Mouse (Mus musculus) CD4-positive helper T cell, adult 2 months (primary cell): ENCODE results near the gene Pheta1.
A peak's percentile ranks its signal among the peaks of the same experiment; 100 is the strongest.

ENCODE experiments used
- DNase-seq: peaks from one replicate; pipeline ENCODE4 v3.0.0-alpha.2; 2012; ENCODE audit warnings: low read depth, missing footprints, low spot score

The Pheta1 gene

DNA sequence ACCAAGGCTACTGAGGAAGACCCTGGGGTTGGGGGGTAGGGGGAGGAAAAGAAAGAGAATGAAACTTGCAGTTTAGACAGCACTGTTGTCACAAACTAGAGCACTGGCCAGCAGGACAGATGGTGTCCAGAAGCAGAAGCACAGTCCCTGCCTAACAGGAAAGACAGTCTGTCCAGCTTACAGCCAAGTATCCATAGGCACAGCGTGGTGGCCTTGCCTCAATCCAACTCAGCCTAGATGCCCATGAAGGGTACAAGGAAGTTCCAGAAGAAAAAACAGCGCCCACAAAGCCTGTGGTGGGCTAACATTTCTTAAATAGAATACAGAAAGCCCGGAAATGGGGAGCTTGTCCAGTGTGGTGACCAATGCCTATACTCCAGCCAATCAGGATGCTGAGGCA lies 23.2 kb upstream of the Pheta1 start:
- DNase-seq: no peak

DNA sequence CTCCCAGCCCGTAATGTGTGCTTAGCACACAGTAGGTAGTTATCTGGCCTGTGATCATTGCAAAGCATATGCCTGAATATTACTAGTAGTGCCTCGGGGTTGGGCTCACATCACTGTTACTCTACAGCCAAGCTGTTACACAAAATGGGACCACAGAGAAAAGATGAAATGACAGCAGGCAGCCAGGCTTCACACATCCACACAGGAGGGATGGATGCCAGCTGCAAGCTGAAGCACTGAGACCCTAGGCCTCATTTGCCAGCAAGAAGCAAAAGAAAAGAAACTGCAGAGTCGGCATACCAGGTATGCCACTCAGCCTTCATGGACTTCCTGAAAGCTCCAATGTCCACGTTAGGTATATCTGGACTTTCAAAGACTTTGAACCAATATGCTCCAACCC lies 20.9 kb upstream of the Pheta1 start:
- no peak for DNase-seq

DNA sequence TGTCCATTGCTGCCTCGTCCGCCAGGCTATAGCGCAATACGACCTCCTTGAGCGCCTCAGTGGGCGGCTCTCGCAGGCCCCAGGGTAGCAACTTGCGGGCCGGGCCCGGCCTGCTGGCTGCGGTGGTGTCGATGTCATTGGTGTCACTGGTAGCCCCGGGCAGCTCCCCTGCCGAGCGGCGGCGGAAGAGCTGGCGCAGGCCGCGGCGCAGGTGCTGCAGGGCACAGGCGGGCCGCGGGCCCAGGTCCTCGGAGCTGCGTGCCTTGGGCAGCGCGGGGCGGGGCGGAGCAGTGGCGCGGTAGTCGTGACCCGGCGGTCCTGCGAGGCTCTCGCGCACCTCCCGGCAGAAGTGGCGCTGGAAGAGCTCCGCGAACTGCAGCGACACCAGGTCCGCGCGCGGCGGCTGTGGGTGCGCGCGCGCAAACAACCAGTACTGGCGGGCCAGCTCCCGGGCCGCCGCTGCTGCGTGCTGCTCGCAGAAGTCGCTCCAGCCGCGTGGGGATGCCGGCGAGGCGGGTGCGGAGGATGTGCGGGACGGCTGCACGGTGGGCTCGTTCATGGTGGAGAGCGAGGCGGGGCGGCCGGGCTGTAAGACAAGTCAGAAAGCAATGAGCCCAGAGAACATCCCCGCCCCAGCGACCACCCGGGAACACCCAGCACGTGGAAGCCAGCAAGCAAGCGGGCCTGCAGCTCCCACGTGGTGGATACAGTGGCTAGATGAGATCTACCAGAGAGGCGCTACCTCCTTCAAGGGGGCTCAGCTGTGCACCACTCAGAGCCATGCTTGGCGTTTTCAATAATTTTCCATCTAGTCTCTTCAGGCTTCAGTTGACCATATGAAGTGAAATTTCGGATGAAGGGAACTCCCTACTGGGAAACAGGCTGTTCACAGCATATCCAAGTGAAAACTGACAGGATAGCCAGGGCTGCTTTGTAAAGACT lies 20.0 kb upstream of the Pheta1 start:
- no peak for DNase-seq

DNA sequence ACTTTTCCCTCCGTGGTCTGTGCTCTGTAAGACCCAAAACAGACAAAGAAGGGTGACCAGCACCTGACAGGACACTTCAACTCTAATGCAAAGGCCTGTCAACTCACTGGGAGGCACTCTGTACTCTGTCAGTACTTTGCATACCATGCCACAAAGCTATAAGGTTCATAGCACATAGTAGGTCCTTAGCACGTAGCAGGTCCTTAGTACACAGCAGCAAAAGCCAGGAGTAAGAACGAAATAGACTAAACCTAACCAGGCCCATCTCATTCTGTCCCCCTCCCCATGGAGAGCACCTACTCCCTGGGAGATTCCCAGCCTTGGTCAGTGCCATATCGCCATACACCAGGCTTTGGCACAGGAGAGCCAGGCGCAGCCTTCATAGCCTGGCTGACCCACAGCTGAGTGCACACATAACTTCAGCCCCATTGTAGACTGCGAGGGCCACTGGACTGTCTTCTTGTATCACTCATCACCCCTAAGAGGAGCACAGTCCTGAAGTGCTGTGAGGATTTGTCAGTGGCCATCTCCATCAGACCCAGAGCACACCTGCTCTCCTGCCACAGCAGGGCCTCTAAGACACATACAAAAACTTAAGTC lies 17.7 kb upstream of the Pheta1 start:
- no peak for DNase-seq

DNA sequence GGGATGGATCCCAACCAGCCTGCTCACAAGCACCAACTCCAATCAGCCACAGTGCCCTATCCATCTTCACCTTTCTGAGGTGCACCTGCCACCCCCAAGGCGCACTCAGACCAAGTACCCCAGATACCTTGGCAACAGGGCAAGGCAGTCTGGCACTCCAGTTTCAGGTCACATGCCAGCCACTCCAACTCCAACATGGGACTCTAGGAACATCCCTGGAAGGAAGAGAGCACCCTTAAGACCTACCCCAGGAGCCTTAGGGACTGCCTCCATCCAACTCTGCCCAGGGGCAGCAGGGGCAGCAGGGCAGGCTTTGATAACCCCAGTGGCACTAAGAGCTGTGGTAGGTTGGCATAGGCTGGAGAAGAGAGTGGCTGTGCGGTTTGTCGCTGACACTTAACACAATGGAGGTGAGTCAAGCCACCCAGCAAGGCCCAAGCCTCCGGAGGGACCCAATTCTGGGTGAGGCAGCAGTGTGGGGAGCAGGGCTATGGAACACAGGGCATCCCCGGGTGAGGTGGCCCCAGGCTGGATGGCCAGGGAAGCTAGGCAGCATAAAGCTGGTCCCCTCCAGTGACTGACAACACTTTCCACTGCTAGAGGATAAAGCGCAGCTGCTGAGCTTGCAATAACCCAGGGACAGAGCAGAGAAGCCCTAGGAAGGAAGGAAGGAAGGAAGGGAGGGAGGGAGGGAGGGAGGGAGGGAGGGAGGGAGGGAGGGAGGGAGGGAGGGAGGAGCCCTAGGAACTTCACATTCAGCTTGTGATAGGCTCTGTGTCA lies 16.2 kb upstream of the Pheta1 start:
- DNase-seq: no peak

DNA sequence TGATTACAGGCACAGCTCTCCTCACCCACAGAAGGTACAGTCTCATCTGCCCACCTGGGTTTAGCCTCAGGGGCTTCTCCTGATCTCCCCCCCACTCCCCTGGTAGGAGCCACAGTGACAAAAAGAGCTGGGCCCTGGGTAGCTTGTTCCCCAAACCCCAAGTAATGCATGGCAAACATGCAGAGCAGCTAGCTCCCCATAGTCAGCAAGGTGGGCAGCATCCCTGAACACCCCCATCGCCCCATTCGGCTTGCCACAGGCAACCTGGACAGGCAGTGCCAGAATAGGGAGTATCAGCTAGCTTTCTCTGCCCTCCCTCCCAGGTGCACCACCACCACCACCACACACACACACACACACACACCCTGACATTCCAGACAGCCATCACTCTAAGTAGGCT lies 15.6 kb upstream of the Pheta1 start:
- no peak for DNase-seq

DNA sequence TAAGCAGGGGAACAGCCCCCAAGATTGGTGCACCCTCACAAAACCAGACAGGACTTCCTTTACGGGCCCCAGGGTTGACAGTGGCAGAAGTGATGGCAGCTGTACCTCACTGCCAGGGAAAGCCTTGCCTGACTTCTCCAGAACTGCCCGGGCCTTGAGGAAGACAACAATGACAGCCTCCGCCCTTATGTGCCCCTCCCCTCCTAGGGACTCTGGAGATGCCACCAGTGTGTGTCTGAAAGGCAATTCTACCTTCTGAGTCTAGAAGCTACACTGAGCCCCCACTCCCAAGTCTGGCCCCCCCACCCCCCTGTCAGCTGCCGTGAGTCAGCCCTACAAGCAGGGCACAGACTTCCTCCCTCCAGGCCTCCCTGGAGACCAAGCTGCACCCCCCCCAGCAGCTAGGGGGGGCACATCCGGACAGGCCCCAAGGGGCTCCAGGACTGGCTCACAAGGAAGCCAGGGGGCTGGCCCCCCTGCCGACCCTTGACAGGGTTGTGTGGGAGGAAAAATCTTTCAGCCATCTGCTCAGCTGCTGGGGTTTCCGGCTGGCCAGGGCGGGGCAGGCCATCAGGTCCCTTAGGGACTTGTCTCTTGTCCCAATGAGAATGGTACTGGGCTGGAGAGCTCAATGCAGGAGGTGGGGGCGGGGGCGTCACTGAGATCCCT lies 15.1 kb upstream of the Pheta1 start:
- DNase-seq: peak; percentile 55

DNA sequence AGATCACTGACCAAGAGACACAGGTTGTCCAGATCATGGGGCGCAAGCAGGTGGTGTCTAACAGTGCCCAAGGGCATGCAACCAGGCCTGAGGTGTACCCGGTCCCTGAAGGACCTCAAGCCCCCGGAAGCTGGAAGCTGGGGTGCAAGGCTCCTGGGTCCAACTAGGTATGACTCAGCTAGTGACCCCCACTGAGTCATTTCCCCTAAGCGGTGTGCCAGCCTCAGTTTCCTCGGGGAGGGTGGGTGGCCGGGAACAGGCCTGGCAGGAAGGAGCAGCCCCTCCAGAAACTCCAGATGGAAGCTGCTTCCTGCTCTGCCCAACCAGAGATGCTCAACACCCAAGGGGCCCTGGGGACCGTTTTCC lies 14.6 kb upstream of the Pheta1 start:
- no peak for DNase-seq

DNA sequence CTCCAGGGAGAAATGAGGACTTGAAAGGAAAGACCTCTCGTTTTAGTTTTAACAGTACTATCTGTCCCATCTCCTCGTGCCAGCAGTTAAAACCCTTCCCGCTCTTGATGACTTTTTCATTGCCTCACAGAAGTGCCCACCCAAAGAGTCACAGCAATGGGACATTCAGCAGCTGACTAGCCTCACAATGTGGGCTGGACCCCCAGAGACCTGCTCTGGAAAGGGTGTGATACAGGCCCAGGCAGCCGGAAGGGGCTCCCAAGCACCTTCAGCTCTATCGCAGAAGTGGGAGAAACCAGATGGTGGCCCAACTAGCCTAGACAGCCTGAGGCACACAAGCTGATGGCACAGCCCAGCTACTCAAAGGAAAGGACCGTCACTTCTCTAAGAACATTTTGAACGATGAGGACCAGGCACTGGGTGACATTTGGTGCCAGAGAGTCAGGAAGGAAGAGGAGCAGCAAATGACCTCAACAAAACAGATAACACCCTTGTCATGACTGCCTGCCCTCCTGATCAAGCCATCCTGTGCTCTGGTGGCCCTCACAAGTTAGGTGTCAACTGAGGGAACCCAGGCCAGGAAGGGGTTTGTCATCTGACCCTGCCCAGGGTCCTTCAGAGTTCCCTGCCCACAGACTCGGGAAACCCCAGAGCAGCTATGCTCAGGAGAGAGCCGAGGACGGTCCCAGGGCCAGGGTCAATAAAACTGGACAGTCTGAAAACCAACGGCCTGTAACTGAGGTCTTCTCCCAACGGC lies 13.6 kb upstream of the Pheta1 start:
- no peak for DNase-seq

DNA sequence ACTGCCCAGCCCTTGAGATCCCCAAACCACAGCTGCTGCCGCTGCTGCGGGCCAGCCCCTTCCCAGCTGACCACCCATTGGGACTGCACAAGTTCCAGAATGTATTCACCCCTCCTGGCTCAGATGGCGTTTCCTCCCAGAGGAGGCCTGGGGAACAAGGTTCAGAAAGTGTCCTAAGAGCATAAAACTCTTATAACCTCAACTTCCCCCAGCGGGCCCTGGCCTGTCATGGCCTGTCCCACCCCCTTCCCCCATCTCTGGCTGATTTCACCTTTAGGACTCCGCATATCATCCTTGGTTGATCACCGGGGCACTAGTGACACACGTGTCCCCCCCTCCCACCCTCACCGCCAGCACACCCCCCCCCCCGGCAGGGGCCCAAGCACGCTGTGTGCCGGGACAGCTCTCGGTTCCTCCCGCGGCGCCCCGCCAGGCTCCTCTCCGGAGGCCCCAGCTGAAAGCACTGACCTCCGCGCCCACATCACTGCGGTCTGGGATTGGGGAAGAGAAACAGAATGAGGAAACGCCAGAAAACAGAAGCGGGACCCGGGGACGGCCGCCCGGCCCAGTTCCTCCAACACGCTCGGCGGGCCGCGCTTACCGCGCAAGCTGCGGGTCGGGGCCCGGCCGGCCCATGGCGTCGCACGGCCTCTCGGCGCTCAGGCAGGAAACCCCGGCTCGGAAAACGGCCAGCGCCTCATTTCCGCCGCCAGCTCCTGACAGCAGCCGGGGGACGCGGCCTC lies 12.7 kb upstream of the Pheta1 start:
- DNase-seq: no peak

DNA sequence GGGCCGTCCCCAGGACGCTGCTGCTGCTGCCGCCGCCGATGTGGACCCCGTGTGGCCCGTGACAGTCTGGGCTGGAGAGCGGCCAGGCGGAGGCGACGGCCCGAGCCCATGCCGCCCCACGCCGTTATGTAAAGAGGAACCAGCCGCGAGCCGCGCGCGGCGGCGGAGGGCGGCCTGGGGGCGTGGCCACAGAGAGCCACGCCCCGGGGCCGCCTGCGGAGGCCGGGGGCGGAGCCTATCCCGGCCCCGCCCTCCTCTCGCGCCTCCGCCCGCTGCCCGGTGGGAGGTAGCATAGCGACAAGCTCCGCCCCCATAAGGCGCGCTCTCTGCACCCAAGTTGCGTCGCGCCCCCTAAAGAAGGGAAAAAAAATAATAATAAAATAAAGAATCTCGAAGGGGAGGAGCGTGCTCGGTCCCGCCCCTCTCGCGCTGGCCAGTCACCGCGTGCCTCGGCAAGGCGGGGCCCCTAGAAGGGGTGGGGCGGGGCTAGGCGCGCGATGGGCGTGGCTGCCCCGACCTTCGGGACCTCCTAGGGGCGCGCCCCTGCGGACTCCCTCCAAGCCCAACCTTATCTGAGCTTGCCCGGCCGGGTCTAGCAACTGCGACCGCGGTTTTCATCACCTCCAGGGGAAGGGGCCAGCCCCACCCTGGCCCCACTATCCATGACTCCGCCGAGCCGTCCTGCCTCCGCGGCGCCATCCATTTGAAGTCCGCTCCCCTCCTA lies 11.9 kb upstream of the Pheta1 start:
- DNase-seq: peak; percentile 97

DNA sequence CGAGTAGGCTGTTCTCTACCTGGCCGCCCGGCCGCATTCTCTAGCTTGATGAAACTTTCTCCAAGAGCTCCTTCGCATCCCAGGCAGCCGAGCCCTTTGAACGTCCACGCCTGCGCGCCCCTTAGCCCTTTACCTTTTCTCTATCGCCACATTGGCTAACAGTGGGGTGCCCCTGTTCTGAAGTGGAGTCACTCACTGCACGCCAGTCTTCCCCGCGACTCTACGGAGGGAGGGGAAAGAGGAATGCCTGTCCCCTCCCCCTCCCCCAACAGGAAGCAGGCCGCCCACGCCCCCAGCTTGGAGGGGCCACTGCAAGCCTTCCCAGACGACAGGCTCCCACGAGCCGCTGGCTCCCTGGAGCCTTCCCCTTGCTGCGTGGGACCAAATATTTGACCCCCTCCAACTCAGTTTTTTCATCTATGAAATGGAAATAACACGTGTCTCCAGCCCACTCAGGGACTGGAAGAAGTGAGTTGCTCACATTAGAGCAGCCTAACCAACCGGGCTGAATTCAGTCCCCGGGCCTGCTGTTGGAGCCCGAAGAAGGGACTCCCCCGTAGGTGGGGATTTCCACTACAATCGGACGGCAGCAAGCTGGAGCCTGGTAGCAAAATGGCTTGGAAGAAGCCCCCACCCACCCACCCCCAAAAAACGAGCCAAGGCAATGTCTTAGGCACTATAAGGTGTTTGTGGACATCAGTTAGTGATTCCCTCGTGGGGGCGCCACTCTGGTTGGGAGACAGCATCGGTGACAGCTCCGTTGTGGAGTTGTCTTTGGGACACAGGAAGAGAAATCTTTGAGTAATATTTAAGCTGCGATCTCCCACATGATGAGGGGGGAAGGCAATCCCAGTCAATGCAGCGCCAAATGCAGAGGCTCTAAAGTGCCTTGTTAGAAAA lies 11.1 kb upstream of the Pheta1 start, which contains the start of gene Sh2b3:
Sh2b3 (minus strand) TSS at position 206 of the 900 bp plus-strand sequence.
- peak; percentile 84 for DNase-seq

DNA sequence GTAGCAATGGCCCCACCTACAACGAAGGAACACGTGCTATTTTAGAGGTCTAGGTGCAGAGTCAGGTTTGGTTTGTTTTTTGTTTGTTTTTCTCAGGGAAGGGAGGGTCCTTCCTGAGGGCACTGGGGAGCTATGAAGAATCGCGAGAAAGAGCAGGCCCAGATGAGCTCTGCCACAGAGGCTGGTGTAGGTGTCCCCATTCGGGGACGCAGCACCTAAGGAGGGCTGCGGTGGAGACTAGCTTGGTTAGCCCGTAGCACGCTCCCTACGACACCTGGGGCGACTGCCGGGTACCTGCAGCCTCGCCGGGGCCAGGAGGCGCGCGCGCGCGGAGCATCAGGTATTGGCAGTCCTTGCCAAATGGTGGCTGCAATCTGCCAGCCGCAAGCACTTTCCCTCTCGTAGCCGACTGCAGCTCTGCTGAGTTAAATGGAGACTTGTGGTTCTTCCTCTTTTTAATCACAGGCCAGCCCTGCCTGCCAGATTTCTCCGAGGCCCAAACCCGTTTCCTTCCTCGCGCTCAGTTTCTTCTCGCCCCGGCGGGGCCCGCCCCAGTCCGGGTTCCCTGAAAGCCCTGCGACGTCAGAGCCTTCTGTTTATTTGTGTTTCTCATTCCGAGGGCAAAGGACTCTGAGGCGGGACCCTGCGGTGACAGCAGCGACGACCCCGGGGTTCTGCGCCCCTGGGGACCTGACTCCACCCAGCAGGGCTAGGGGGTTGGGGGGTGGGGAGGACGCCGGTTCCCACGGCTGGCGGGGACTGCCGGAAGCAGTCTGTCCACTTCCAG lies 10.2 kb upstream of the Pheta1 start:
- peak; percentile 79 for DNase-seq

DNA sequence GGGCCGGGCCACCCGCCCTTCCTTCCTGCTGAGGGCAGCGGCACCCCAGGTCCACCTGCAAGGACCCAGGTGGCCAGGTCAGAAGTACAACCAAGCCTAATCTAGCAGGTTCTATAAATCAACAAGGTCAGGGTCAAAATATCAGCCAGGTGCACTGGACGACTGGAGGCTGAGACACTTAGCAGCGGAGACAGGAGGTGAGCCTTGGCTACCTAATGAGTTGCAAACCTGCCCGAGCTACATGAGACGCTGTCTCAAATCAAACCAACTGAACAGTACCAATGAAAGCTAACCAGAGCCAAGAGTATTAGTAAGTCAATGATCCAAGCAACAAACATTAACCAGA lies 9.7 kb upstream of the Pheta1 start:
- no peak for DNase-seq

DNA sequence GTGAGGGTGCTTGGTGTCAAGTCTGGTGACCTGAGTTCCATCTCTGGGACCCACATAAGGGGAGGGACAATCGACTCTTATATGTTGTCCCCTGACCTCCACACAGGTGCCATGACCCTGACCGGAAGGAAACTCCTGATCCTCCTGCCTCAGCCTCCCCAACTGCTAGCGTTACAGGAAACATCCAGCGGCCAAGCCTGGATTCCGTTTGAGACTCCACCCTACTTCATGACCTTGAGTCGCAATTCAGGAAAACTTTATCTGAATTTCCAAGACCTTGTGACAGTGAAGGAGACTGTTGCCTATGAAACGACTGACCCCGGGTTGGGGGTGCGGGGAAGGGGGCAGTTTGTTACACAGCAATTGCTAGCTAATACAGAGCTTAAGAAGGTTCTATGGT lies 7.3 kb upstream of the Pheta1 start:
- DNase-seq: no peak

DNA sequence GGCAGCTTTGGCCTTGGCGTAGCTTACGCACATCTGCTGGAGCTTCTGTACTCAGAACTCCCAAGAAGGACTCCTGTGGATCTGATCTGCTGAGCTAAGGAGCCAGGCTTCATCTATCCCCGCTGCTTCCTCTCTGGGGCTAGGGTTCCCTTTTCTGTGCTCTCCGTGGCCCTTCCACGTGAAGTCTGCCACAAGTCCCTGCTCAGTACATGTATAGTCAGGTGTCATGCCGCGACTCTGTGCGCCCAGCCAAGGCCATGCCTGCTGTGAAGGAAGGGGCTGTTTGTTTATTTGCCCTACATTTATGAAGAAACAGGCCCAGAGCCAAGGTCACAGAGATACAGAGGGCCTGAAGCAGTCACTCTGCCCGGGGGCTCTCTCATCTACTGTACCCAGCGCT lies 6.8 kb upstream of the Pheta1 start:
- no peak for DNase-seq

DNA sequence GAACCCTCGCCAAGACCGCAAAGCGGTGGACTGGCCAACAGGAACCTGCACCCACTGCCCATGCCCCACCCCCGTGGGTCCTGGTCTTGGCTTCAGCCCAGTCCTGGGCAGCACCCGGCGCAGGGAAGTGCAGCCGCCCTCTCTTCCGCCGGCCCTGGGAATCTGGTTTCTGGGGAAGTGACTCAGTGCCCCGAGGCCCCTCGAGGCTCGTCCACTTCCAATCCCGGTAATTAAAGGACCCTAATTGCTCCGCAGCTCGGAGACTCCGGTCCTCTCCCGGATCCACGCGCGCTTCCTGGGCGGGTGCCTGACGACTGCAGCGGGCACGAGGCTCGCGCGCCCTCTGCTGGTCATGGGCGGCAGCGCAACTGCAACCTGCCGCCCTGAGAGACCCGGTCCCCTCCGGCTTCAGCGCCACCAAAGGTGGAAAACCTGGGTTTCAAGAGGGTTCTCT lies 6.1 kb upstream of the Pheta1 start:
- peak; percentile 87 for DNase-seq
